Mouse (Mus musculus) embryonic fibroblast, embryonic 13.5 days (primary cell): Measurements from ENCODE around the gene Ikzf3.

Experiments used
- CTCF ChIP-seq: IDR thresholded peaks from 2 replicates; pipeline ENCODE4 v1.5.1; 2011; ENCODE audit warnings: mild to moderate bottlenecking, control low read depth, low read length, moderate library complexity, borderline replicate concordance; ENCODE audit not compliant: insufficient read depth
- POLR2A ChIP-seq: IDR thresholded peaks from 2 replicates; pipeline ENCODE4 v1.6.1; 2011; ENCODE audit warnings: low read depth, mild to moderate bottlenecking, control low read depth, low read length, moderate library complexity

- no peak for TF ChIP-seq CTCF
- TF ChIP-seq POLR2A: no peak
Observed at GRCm38 (mm10) chr11:98497388-98498288, 48.2 kb downstream of the Ikzf3 start.
